Mouse (Mus musculus): Measurements from ENCODE around the gene Fam118b. TPM values are rescaled to one million over a fixed set of nuclear protein-coding genes. Genes with fewer than 3 reads are reported as not detected.
A peak's percentile ranks its signal among the peaks of the same experiment; 100 is the strongest.

Gene Fam118b
- total and polyA plus RNA-seq, 3 experiments, result 12.7 to 27.7 (median 21.3) TPM

- DNase-seq (ENCODE audit: extremely low read depth), result no peak
- TF ChIP-seq CHD2 (IDR thresholded peaks at IDR 0.05; ENCODE audit: low read length), result no peak
- TF ChIP-seq RAD21 (IDR thresholded peaks at IDR 0.05; ENCODE audit: low read depth, low read length), result no peak
- TF ChIP-seq MYC (IDR thresholded peaks at IDR 0.05; ENCODE audit: low read depth, low read length), result no peak
- no peak for TF ChIP-seq UBTF (IDR thresholded peaks at IDR 0.05; ENCODE audit: low read depth, low read length)
- TF ChIP-seq CTCF (conservative IDR thresholded peaks at IDR 0.05 in 1 of 2, IDR thresholded peaks at IDR 0.05 in 1 of 2; ENCODE audit: low read depth in 2 of 2, low read length in 2 of 2), result no peak
- TF ChIP-seq USF2 (conservative IDR thresholded peaks at IDR 0.05; ENCODE audit: low read depth, low read length), result no peak
- no peak for TF ChIP-seq PAX5 (IDR thresholded peaks at IDR 0.05; ENCODE audit: low read length)
- no peak for TF ChIP-seq USF1 (IDR thresholded peaks at IDR 0.05; ENCODE audit: low read depth, low read length)
- no peak for TF ChIP-seq TBP (conservative IDR thresholded peaks at IDR 0.05; ENCODE audit: low read depth, low read length)
- TF ChIP-seq POLR2A (IDR thresholded peaks at IDR 0.05; ENCODE audit: low read depth, low read length), result no peak
- no peak for TF ChIP-seq ZC3H11A (IDR thresholded peaks at IDR 0.05; ENCODE audit: low read depth, low read length)
- TF ChIP-seq ZNF384 (IDR thresholded peaks at IDR 0.05; ENCODE audit: low read depth, low read length), result no peak
- TF ChIP-seq CHD1 (IDR thresholded peaks at IDR 0.05; ENCODE audit: low read depth, low read length), result no peak
- TF ChIP-seq HCFC1 (IDR thresholded peaks at IDR 0.05; ENCODE audit: low read depth, low read length), result no peak
- H3K27me3 ChIP-seq (replicated peaks), result no peaks in the 10 kb centered on the region
- no peaks in the 10 kb centered on the region for H3K9me3 ChIP-seq (replicated peaks; ENCODE audit: low read length)
- in situ Hi-C loops (cut with MboI; ENCODE audit: low pct_ligation_motif_present, low pct_unique_long_range_greater_than_20kb, low sequenced_read_pairs) (no loop called here), dilution Hi-C loops (cut with MboI; ENCODE audit: extremely low pct_ligation_motif_present, extremely low pct_unique_long_range_greater_than_20kb, low sequenced_read_pairs) (no loop called here)
- 0 out of 2 replicates have a peak overlapping the region, but pooled peaks have one; percentile 83 for H3K9ac ChIP-seq (ENCODE audit: insufficient read depth, low read depth)
- peaks cover 0 to 35% of the 10 kb centered on the region in 2 experiments; a peak in 2 of 4 replicates for H3K4me1 ChIP-seq (ENCODE audit: control insufficient read depth in 1 of 2, insufficient read depth in 2 of 2)
- no peak overlapping the region for H3K27ac ChIP-seq (ENCODE audit: insufficient read depth, low read depth)
- peaks cover 6 to 31% of the 10 kb centered on the region in 2 experiments for H3K36me3 ChIP-seq (replicated peaks in 1 of 2; ENCODE audit: control insufficient read depth in 1 of 2, insufficient read depth in 1 of 2, low read length in 1 of 2)
- H3K4me2 ChIP-seq (ENCODE audit: insufficient read depth, low read depth, poor library complexity, severe bottlenecking), result peak overlapping the region; percentile 35
- peaks cover 22% of the 10 kb centered on the region for H3K79me2 ChIP-seq (replicated peaks; ENCODE audit: control insufficient read depth, extremely low read depth, insufficient read depth, poor library complexity, severe bottlenecking)
- H3K4me3 ChIP-seq (replicated peaks in 1 of 3; ENCODE audit: low read depth in 2 of 3, low read length in 2 of 3, poor library complexity in 1 of 3), result peak overlapping the region in 1 of 3 experiments; percentile 86
Measured at GRCm38 (mm10) chr9:35197625-35198024, 70.0 kb downstream of the Fam118b start.

GRCm38 (mm10) chr9:35194048-35194447 lies 73.6 kb downstream of the Fam118b start:
- H3K36me3 ChIP-seq (replicated peaks in 1 of 2; ENCODE audit: control insufficient read depth in 1 of 2, insufficient read depth in 1 of 2, low read length in 1 of 2), result peaks cover 27 to 63% of the 10 kb centered on the region in 2 experiments
- TF ChIP-seq EP300 (IDR thresholded peaks at IDR 0.05; ENCODE audit: low read length) (no peak), ZMIZ1 (IDR thresholded peaks at IDR 0.05; ENCODE audit: low read depth, low read length) (no peak), JUN (IDR thresholded peaks at IDR 0.05; ENCODE audit: insufficient read depth, low read depth, low read length) (no peak), UBTF (IDR thresholded peaks at IDR 0.05; ENCODE audit: low read depth, low read length) (no peak), PAX5 (IDR thresholded peaks at IDR 0.05; ENCODE audit: low read length) (no peak), KAT2A (IDR thresholded peaks at IDR 0.05; ENCODE audit: insufficient replicate concordance, low read length) (no peak), BHLHE40 (IDR thresholded peaks at IDR 0.05; ENCODE audit: low read depth, low read length) (no peak), GABPA (IDR thresholded peaks at IDR 0.05; ENCODE audit: insufficient replicate concordance, low read depth, low read length) (no peak), USF1 (IDR thresholded peaks at IDR 0.05; ENCODE audit: low read depth, low read length) (no peak), NELFE (IDR thresholded peaks at IDR 0.05; ENCODE audit: low read depth, low read length) (no peak), MAFK (IDR thresholded peaks at IDR 0.05; ENCODE audit: insufficient replicate concordance, low read length) (no peak), MXI1 (IDR thresholded peaks at IDR 0.05; ENCODE audit: low read depth, low read length) (no peak), TBP (conservative IDR thresholded peaks at IDR 0.05; ENCODE audit: low read depth, low read length) (no peak), ETS1 (conservative IDR thresholded peaks at IDR 0.05; ENCODE audit: low read depth, low read length) (no peak), ZNF384 (IDR thresholded peaks at IDR 0.05; ENCODE audit: low read depth, low read length) (no peak), CHD2 (IDR thresholded peaks at IDR 0.05; ENCODE audit: low read length) (no peak)
- H3K4me3 ChIP-seq (replicated peaks in 1 of 3; ENCODE audit: low read depth in 2 of 3, low read length in 2 of 3, poor library complexity in 1 of 3), result no peak overlapping the region
- peaks cover 22% of the 10 kb centered on the region for H3K79me2 ChIP-seq (replicated peaks; ENCODE audit: control insufficient read depth, extremely low read depth, insufficient read depth, poor library complexity, severe bottlenecking)
- no peak for DNase-seq (ENCODE audit: extremely low read depth)
- no peak overlapping the region for H3K4me2 ChIP-seq (ENCODE audit: insufficient read depth, low read depth, poor library complexity, severe bottlenecking)
- H3K9me3 ChIP-seq (replicated peaks; ENCODE audit: low read length), result no peaks in the 10 kb centered on the region
- no peak overlapping the region for H3K27ac ChIP-seq (ENCODE audit: insufficient read depth, low read depth)
- no peak overlapping the region for H3K9ac ChIP-seq (ENCODE audit: insufficient read depth, low read depth)
- peaks cover 0 to 21% of the 10 kb centered on the region in 2 experiments; a peak in 2 of 4 replicates for H3K4me1 ChIP-seq (ENCODE audit: control insufficient read depth in 1 of 2, insufficient read depth in 2 of 2)
- in situ Hi-C loops (cut with MboI; ENCODE audit: low pct_ligation_motif_present, low pct_unique_long_range_greater_than_20kb, low sequenced_read_pairs) (no loop called here), dilution Hi-C loops (cut with MboI; ENCODE audit: extremely low pct_ligation_motif_present, extremely low pct_unique_long_range_greater_than_20kb, low sequenced_read_pairs) (no loop called here)
- no peaks in the 10 kb centered on the region for H3K27me3 ChIP-seq (replicated peaks)

Measured in CH12.LX (cell line).